Mouse (Mus musculus): ENCODE results near the gene Fras1.

- TF ChIP-seq CTCF (IDR thresholded peaks at IDR 0.05) (no peak), POLR2A (IDR thresholded peaks at IDR 0.05; ENCODE audit: insufficient read depth, low read depth, low read length) (no peak), EP300 (IDR thresholded peaks at IDR 0.05; ENCODE audit: insufficient read depth, low read depth, low read length) (no peak)
Observed at GRCm38 (mm10) chr5:96803091-96803490, 429.3 kb downstream of the Fras1 start.

Measured in heart, adult 2 months (tissue).